In the genomic region with DNA sequence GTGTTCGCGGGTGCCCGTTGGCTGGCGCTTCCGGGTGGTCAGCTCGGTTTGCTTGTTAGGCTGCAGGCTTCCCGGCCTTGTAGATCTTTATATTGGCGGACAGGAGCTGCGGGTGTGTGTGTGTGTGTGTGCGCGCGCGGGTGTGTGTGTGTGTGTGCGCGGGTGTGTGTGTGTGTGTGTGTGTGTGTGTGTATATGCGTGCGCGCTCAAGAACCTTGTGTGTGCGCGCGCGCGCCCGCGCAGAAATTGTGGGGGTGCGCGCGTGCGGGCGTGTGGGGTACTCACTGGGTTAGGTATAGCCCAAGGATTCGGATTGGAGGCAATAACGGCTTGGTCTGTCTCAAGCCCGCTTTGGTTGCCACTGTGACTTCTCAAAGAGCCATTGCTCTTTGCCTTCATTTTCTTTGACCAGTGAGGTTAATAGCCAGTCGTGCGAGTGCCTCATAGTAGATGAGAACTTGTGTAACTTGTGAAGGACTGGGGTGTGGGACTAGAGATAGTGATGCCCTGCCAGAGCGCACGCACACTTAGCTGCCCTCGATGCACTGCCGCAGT, we compare ENCODE assay signal across 9 mouse cellular contexts. TPM values are rescaled to one million over a fixed set of nuclear protein-coding genes. Genes with fewer than 3 reads are reported as not detected.
A peak's percentile ranks its signal among the peaks of the same experiment; 100 is the strongest.
DNase-seq lines count a peak whose midpoint lies in the region; ATAC-seq and TF ChIP-seq lines count a peak whose summit lies in the region.
"Had no signal": no experiment of that assay in that cellular context is flagged by ENCODE, and none has a peak within 500 bp of the region (broad histone marks: within the 10 kb centered on the region; RNA-seq: fewer than 3 reads in every experiment).

No protein-coding gene starts in this region.

- H3K9me3 ChIP-seq in ES-E14 (ENCODE audit: control insufficient read depth, insufficient read depth, low read depth, low read length), result no peaks in the 10 kb centered on the region
- peaks cover 3% of the 10 kb centered on the region for H3K9me3 ChIP-seq in liver, embryonic 14.5 days (ENCODE audit: control insufficient read depth, low read length)
- H3K9me3 ChIP-seq in neural tube, embryonic 12.5 days, result peaks cover 6% of the 10 kb centered on the region; the same call in 1 of the 2 replicates

- TF ChIP-seq EP300 in liver, embryonic 14.5 days (IDR thresholded peaks at IDR 0.05; ENCODE audit: low read depth), result no peak

- H3K4me1 ChIP-seq in ES-E14 (ENCODE audit: control insufficient read depth in 2 of 2, insufficient read depth in 2 of 2, low read length in 2 of 2, poor library complexity in 1 of 2), result 0 out of 4 replicates have a peak, but pooled peaks cover 0 to 2% of the 10 kb centered on the region in 2 experiments
- peaks cover 4 to 9% of the 10 kb centered on the region in 2 experiments; a peak in 3 of 4 replicates for H3K4me1 ChIP-seq in liver, embryonic 14.5 days (replicated peaks; ENCODE audit: control insufficient read depth in 2 of 2, insufficient read depth in 2 of 2, low read length in 1 of 2)
- H3K4me1 ChIP-seq in neural tube, embryonic 12.5 days, result peaks cover 8% of the 10 kb centered on the region; the same call in 1 of the 2 replicates

- H3K9ac ChIP-seq in ES-E14 (ENCODE audit: insufficient read depth, low read depth, low read length, poor library complexity, severe bottlenecking), result peak overlapping the region; percentile 89
- peak overlapping the region; percentile 92 for H3K9ac ChIP-seq in liver, embryonic 14.5 days (replicated peaks)
- H3K9ac ChIP-seq in neural tube, embryonic 12.5 days, result peak overlapping the region; percentile 86

- H3K27me3 ChIP-seq in liver, embryonic 14.5 days (ENCODE audit: control insufficient read depth, insufficient read depth, low read length), result no peaks in the 10 kb centered on the region
- H3K27me3 ChIP-seq in neural tube, embryonic 12.5 days (replicated peaks), result no peaks in the 10 kb centered on the region

- H3K4me2 ChIP-seq in liver, embryonic 14.5 days (ENCODE audit: low read depth), result peak overlapping the region; percentile 89
- peak overlapping the region; percentile 75 for H3K4me2 ChIP-seq in neural tube, embryonic 12.5 days (replicated peaks)

- no peak for TF ChIP-seq CTCF in liver, embryonic 14.5 days (IDR thresholded peaks at IDR 0.05; ENCODE audit: low read depth)

- DNase-seq in 3134 (ENCODE audit: extremely low read depth, insufficient read length, low spot score) (peak; percentile 81), ES-E14 (ENCODE audit: low read depth, low spot score) (no peak)
- peak; percentile 60 to 78 for DNase-seq in cerebellum, postnatal 25 days
- peak; percentile 39 to 43 for DNase-seq in frontal cortex, postnatal 25 days (ENCODE audit: low spot score in 2 of 2)
- DNase-seq in kidney, postnatal 14 days, result peak; percentile 59
- peak; percentile 24 to 41 (median 31) for DNase-seq in liver, embryonic 14.5 days (ENCODE audit: low read depth in 3 of 3, low spot score in 3 of 3)
- no peak for DNase-seq in urinary bladder, adult 2 months (ENCODE audit: low spot score)

- H3K27ac ChIP-seq in ES-E14 (ENCODE audit: insufficient read depth, low read depth, low read length, poor library complexity, severe bottlenecking), result peak overlapping the region; percentile 26; the same call in 1 of the 2 replicates
- H3K27ac ChIP-seq in liver, embryonic 14.5 days, result peak overlapping the region; percentile 77
- H3K27ac ChIP-seq in neural tube, embryonic 12.5 days, result peak overlapping the region; percentile 60; the same call in 1 of the 2 replicates

- H3K36me3 ChIP-seq in ES-E14 (ENCODE audit: control insufficient read depth, insufficient read depth, low read length, poor library complexity, severe bottlenecking), result peaks cover 5% of the 10 kb centered on the region
- peaks cover 4% of the 10 kb centered on the region for H3K36me3 ChIP-seq in liver, embryonic 14.5 days (replicated peaks; ENCODE audit: control insufficient read depth, insufficient read depth, low read depth)
- peaks cover 6% of the 10 kb centered on the region; the same call in 1 of the 2 replicates for H3K36me3 ChIP-seq in neural tube, embryonic 12.5 days

- peak; percentile 81 for ATAC-seq in liver, embryonic 14.5 days (ENCODE audit: insufficient read depth)
- peak; percentile 71 for ATAC-seq in neural tube, embryonic 12.5 days (ENCODE audit: low FRiP score, low read depth)

- 2% methylated on average over 39 of the region's 39 CpGs for WGBS in liver, embryonic 14.5 days (ENCODE audit: insufficient replicate concordance)
- WGBS in neural tube, embryonic 12.5 days, result 5% methylated on average over 39 of the region's 39 CpGs

- in situ Hi-C loops in ES-E14 (cut with MboI; ENCODE audit: low sequenced_read_pairs in 2 of 2, unreplicated experiment in 2 of 2), result no loop called here

- peak overlapping the region; percentile 92 to 100 for H3K4me3 ChIP-seq in ES-E14 (ENCODE audit: insufficient read depth in 1 of 2, low read depth in 1 of 2, low read length in 2 of 2, poor library complexity in 1 of 2, severe bottlenecking in 1 of 2)
- peak overlapping the region; percentile 85 to 94 for H3K4me3 ChIP-seq in liver, embryonic 14.5 days (ENCODE audit: insufficient read depth in 1 of 2, low read depth in 2 of 2, low read length in 2 of 2)
- H3K4me3 ChIP-seq in neural tube, embryonic 12.5 days, result peak overlapping the region; percentile 89

TF ChIP-seq in ES-E14, 5 proteins besides CTCF, POLR2A, EP300 and RAD21:
- TF ChIP-seq CHD2 (IDR thresholded peaks at IDR 0.05; ENCODE audit: low read depth, low read length), result no peak
- no peak for TF ChIP-seq ZNF384 (IDR thresholded peaks at IDR 0.05; ENCODE audit: low read depth, low read length)
- TF ChIP-seq HCFC1 (IDR thresholded peaks at IDR 0.05; ENCODE audit: borderline replicate concordance, insufficient read depth, low read length), result no peak; the same call in 1 of the 2 replicates
- TF ChIP-seq MAFK (IDR thresholded peaks at IDR 0.05; ENCODE audit: insufficient read depth, low read depth, low read length), result no peak
- no peak for TF ChIP-seq ZC3H11A (IDR thresholded peaks at IDR 0.05; ENCODE audit: borderline replicate concordance, low read depth, low read length)

RNA-seq across cellular contexts. Expression of a gene that starts 0.5 kb away (rescaled TPM):
- total RNA-seq in ES-E14 (2012; rRNA removed), result 10.2 TPM in 2 replicates
- 6.9 and 7.2 TPM in 2 replicates for polyA plus RNA-seq in liver, embryonic 14.5 days (2012; rRNA removed)
- polyA plus RNA-seq in liver, embryonic 14.5 days (2014; fragmentation: Nextera tagmentation; extraction: Ambion mirVana), result 10.3 and 12.8 TPM in 2 replicates
- polyA plus RNA-seq in neural tube, embryonic 12.5 days (2016; fragmentation: Nextera tagmentation; extraction: Ambion mirVana), result 38.4 and 41.0 TPM in 2 replicates
- 12.3 and 13.8 TPM in 2 replicates for polyA plus RNA-seq in urinary bladder, adult 2 months (2012; rRNA removed)

RNA-seq across cellular contexts. Expression of a gene that starts 21.1 kb away (rescaled TPM):
- 0.74 and 1.0 TPM in 2 replicates for total RNA-seq in ES-E14 (2012; rRNA removed)
- polyA plus RNA-seq in liver, embryonic 14.5 days (2012; rRNA removed), result 0.13 and 0.15 TPM in 2 replicates
- polyA plus RNA-seq in liver, embryonic 14.5 days (2014; fragmentation: Nextera tagmentation; extraction: Ambion mirVana), result not detected in 2 replicates
- polyA plus RNA-seq in neural tube, embryonic 12.5 days (2016; fragmentation: Nextera tagmentation; extraction: Ambion mirVana), result not detected in 2 replicates
- polyA plus RNA-seq in urinary bladder, adult 2 months (2012; rRNA removed), result 16.2 and 21.1 TPM in 2 replicates
- total RNA-seq: hematopoietic stem cell, adult 5-6 weeks had no signal

RNA-seq across cellular contexts. Expression of a gene that starts 25.3 kb away (rescaled TPM):
- total RNA-seq in ES-E14 (2012; rRNA removed), result 0.67 and 0.69 TPM in 2 replicates
- polyA plus RNA-seq in liver, embryonic 14.5 days (2012; rRNA removed), result 0.06 and 0.11 TPM in 2 replicates
- polyA plus RNA-seq in liver, embryonic 14.5 days (2014; fragmentation: Nextera tagmentation; extraction: Ambion mirVana), result 0.11 and 0.18 TPM in 2 replicates
- polyA plus RNA-seq in neural tube, embryonic 12.5 days (2016; fragmentation: Nextera tagmentation; extraction: Ambion mirVana), result not detected in 2 replicates
- polyA plus RNA-seq in urinary bladder, adult 2 months (2012; rRNA removed), result not detected in 2 replicates
- total RNA-seq: hematopoietic stem cell, adult 5-6 weeks had no signal

RNA-seq across cellular contexts. Expression of a gene that starts 55.4 kb away (rescaled TPM):
- 27.1 and 32.2 TPM in 2 replicates for total RNA-seq in ES-E14 (2012; rRNA removed)
- polyA plus RNA-seq in liver, embryonic 14.5 days (2012; rRNA removed), result 22.7 and 26.3 TPM in 2 replicates
- 11.1 and 13.8 TPM in 2 replicates for polyA plus RNA-seq in liver, embryonic 14.5 days (2014; fragmentation: Nextera tagmentation; extraction: Ambion mirVana)
- 40.3 and 41.7 TPM in 2 replicates for polyA plus RNA-seq in neural tube, embryonic 12.5 days (2016; fragmentation: Nextera tagmentation; extraction: Ambion mirVana)
- polyA plus RNA-seq in urinary bladder, adult 2 months (2012; rRNA removed), result 54.8 and 69.3 TPM in 2 replicates

RNA-seq across cellular contexts. Expression of a gene that starts 56.9 kb away (rescaled TPM):
- total RNA-seq in ES-E14 (2012; rRNA removed), result 38.3 and 41.5 TPM in 2 replicates
- 110 and 136 TPM in 2 replicates for polyA plus RNA-seq in liver, embryonic 14.5 days (2012; rRNA removed)
- polyA plus RNA-seq in liver, embryonic 14.5 days (2014; fragmentation: Nextera tagmentation; extraction: Ambion mirVana), result 88.0 and 95.0 TPM in 2 replicates
- polyA plus RNA-seq in neural tube, embryonic 12.5 days (2016; fragmentation: Nextera tagmentation; extraction: Ambion mirVana), result 80.9 and 84.9 TPM in 2 replicates
- polyA plus RNA-seq in urinary bladder, adult 2 months (2012; rRNA removed), result 90.8 and 111 TPM in 2 replicates

Comparison
In these comparisons a context has a peak if more than half of its experiments do, and no peak if none do; other contexts are left out.
1. DNase-seq: peak in 3134 (single experiment), cerebellum, postnatal 25 days (2 of 2), frontal cortex, postnatal 25 days (2 of 2), kidney, postnatal 14 days (single experiment) and liver, embryonic 14.5 days (3 of 3); none in ES-E14 (single experiment) and urinary bladder, adult 2 months (single experiment).
2. H3K27ac ChIP-seq: peak in every context shown above with its lines; median percentile 77 in liver, embryonic 14.5 days; 60 in neural tube, embryonic 12.5 days; 26 in ES-E14.
3. RNA of a gene that starts 21.1 kb away (polyA plus RNA-seq): 16.2 to 21.1 TPM in urinary bladder, adult 2 months; 0.13 to 0.15 TPM in liver, embryonic 14.5 days and not detected in neural tube, embryonic 12.5 days; every median in the first group is over 10 times any median in the second.
4. Peak in every context shown above with its lines, with median percentiles within 50 percentile points of each other: H3K4me3 ChIP-seq and H3K9ac ChIP-seq.